Mouse (Mus musculus): Measurements from ENCODE around the gene Ehhadh.
"Not testable (repeated sequence)": the region's sequence is repeated elsewhere in the genome, so short reads cannot be mapped to it uniquely, and the experiment has no call there.

The Ehhadh gene

DNA sequence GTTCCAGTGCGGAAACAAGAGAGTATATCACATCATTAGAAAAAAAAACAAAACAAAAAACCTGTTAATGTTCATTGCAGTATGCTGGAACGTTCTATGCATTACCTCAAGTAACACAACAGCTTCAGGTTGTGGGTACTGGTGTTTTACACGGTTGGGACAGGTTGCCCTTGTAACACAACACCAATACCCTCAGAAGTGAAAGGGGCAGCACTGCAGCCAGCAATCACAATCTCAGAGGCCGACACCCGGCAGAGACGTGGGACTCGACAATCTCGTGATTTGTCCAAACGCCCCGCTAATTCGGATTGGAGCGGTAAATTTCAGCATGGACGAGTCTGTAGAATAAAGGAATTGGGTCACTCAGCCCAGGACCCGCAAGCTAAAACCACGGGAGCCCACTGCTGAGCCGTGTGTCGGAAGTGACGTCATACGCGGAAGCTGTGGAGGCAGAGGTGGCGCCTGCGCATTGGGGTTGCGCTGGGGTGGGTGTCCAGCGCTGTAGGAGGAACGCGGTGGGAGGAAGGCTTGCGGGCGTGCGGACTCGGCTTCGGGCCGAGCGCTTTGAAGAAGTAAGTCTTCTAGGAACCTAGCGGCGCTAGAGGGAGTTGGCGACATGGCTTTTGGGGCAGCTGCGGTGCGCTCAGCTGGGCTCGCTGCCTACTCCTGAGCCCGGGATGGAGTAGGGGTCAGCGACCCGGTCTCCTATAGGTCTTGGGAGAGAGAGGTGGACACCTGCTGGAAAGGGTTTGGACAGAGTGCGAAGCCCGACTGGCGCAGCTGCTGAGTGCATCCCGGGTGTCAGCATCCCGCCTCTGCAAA, 6.5 kb upstream of the Ehhadh start, which contains the start of gene Map3k13:
TSS of gene Map3k13 (plus strand) at position 472 of the 822 bp plus-strand sequence.
- peak; percentile 94 to 95 for DNase-seq

GRCm38 (mm10) chr16:21793080-21793810, 5.6 kb upstream of the Ehhadh start:
- DNase-seq = not testable (repeated sequence)

GRCm38 (mm10) chr16:21791779-21792178, 4.2 kb upstream of the Ehhadh start:
- DNase-seq = no peak

- DNase-seq = no peak
Observed at GRCm38 (mm10) chr16:21790469-21790868, 2.9 kb upstream of the Ehhadh start.

DNA sequence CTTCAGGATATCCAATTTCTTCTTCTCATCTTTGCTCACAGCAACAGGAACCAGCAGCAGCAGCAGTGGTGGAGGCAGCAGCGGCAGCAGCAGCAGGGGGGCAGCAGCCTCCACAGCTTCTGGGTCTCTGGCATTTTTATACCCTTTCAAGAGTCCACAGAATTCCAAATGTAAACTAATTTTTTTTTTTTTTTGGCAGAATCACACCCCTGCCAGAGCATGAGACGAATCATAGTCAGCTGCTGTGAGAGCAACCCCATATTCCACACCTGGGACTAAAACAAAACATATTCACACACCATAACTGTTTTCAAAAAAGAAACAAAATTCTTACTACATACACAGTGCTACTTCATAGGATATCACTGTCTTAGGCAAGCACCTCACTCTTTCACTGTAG, 1.6 kb upstream of the Ehhadh start:
- no peak for DNase-seq

- DNase-seq = no peak
Observed at GRCm38 (mm10) chr16:21788581-21788980, 974 bp upstream of the Ehhadh start.

- no peak for DNase-seq
Observed at GRCm38 (mm10) chr16:21786317-21786716, 1.3 kb downstream of the Ehhadh start.

DNA sequence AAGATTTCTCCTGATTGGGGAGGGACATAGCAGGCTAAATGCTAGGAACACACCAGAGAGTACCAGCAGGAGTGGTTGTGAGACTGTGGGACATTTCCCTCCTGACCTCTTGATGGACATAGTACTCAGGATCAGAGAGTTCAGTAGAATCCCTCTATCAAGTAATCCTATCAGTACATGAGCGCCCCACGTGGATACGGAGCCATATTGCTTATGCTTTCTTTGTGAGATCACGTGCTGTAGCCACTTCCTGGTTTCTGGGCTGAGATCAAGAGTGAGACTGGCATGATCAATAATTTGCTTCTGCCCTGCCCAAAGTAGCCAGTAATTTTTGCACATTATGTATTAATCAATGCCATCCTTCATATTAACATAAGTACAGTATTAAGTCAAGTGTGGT, 2.6 kb downstream of the Ehhadh start:
- no peak for DNase-seq

DNA sequence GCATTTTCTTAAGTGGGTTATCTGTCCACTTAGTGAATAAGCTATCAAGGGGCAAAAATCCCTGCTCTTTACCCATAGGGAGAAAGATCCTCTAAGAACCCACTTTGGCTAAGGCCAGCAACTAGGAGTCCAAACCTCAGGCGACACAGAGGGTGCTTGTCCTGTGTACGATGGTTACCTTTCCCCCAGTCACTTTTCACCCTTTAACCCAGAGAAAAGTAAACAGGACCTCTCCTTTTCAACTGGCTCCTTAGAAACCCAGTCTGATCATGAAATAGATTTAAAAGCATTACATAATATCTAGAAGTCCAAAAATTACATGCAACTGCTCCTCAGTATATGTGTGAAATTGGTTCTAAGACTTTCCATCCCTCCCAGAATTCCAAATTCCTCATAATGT, 4.8 kb downstream of the Ehhadh start:
- no peak for DNase-seq

DNA sequence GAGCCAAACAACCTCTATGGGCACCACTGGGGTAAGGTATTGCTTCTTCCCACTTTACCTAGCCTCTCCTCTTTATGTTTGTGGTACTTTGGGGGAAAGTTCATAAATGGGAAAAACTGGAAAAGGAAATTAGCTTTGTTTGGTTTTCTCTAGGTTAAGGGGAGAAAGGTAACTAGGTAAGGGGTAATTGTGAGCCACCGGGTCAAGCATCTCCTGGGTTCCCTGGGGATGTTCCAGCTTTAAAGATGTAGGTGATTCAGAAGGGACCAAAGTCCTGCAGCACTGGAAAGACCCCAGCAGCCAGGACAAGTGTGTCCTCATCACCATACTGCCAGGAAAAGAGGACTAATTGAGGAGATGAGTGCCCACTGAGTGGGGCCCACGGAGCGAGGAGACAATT, 5.7 kb downstream of the Ehhadh start:
- DNase-seq = no peak

DNA sequence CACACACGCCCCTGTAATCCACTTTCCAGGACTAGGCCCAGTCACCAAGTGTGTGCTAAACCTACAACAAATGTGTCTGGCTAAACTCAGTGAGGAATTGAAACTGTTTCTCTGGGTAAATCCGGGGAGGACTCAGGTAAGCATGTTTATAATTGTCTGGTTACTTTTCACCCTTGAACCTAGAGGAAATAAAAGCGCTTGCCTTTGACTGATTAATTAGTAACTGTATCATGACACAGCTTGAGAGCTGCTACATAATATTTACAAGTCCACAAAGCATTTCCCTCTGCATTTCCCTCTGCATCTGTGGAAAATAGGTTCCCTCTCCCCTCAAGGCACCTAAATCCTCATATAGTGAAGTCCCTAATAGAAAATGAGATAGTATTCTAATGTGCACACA, 6.3 kb downstream of the Ehhadh start:
- no peak for DNase-seq

DNA sequence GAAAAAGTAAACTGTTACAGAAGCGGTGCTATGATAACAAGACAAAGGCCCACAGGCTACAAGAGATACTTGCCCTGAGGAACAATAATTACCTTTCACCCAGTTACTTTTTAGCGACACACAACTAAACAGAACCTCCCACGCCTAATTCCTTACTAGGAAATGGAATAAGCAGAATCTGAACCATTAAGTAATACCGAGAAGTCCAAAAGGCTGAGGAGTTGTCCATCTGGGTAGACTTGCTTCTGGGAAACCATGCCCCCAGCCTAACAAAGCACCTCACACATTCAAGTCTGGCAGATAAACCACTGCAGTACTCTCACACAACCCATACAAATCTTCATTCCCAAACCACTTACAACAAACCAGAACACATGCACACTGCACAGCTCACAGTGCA, 8.5 kb downstream of the Ehhadh start:
- DNase-seq = no peak

GRCm38 (mm10) chr16:21778293-21778866, 9.2 kb downstream of the Ehhadh start:
- DNase-seq = no peak

DNA sequence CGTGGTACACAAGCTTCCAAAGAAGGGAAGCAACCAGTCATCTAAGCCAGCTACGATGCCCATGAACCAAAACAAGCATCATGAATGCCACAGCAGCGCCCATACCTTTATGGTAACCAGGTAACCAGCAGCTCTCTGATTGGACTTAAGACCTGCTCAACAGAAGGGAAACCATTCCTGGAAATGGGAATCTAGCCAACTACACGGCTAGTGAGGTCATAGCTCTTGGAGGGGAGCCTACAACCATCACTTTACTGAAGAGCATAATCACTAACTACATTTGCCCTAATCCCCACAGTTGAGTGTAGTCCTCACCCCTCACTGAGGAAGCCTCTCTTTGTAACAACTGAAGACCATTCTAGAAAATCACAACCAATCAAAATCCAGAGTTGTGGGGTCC, 12.9 kb downstream of the Ehhadh start:
- no peak for DNase-seq

GRCm38 (mm10) chr16:21769667-21770066, 17.9 kb downstream of the Ehhadh start:
- peak in 1 of 2 experiments; percentile 14 for DNase-seq

- no peak for DNase-seq
Observed at GRCm38 (mm10) chr16:21768255-21768654, 19.4 kb downstream of the Ehhadh start.

DNA sequence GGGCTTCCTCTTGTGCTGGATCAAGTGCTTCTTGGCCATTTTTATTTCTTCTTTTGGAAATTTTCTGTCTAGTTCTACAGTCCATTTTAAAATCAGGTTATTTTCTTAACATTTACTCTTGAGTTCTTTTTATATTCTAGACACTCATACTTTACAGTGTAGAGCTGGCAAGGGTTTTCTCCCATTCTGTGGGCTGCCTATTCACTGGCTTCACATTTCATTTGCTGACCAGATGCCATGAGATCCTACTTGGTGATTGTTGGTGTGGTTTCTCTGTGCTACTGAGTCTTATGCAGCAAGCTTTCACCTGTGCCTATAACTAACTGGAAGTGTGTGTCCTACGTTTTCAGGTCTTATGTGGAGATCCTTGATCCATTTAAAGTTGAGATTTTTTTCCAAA, 29.2 kb downstream of the Ehhadh start:
- DNase-seq = no peak

DNA sequence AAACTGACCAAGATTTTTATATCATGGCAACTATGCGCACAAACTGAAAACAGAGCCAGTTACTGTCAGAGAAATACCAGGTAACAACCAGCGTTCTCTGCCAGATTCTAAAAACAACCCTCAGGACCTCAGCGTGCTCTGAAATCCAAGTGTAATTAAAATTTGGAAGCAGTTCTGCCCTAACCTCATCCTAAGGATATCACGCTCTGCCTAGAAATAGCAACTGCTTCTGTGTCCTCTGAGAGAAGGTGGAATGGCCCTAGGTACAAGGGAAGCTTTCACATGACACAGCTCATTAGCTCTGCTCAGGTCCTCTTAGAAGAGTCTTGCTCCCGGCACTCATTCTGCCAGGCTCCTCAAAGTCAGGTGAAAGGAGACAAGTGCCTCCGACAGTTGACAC, 44.2 kb downstream of the Ehhadh start:
- DNase-seq = no peak

- DNase-seq = no peak
Observed at GRCm38 (mm10) chr16:21742898-21743297, 44.7 kb downstream of the Ehhadh start.

- no peak for DNase-seq
Observed at GRCm38 (mm10) chr16:21742191-21742870, 45.3 kb downstream of the Ehhadh start.

DNA sequence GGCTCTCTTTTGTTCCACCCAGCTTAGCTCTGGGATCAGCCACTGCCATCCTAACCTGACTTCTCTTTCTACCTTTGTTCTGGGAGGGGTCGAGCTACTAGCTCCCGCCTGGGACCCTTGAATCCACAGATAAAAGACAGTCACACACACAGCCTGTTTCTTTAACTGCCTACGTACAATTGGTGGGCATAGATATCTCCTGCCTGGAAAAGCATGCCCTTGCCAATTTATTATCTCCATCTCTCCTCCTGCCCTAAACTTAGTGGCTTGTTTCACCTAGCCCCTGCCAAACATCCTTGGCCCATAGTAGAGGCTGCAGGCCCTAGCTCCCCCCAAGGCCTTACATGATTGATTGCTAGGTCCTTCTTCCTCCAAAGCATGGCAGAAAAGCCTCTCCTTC, 46.1 kb downstream of the Ehhadh start:
- no peak for DNase-seq

DNA sequence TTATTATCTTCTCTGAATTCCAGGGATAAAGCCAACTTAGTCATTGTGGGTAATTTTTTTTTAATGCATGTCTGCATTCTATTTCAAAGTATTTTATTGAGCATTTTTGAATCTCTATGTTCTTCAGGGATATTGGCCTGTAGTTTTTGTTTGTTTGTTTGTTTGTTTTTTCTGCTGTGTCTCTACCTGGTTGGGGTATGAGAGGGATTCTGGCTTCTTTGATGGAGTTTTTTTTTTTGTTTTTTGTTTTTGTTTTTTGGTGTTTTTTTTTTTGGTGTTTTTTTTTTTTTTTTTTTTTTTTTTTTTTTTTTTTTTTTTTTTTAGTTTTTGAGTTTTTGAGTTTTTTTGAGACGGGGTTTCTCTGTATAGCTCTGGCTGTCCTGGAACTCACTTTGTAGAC, 52.0 kb downstream of the Ehhadh start:
- DNase-seq = no peak

DNA sequence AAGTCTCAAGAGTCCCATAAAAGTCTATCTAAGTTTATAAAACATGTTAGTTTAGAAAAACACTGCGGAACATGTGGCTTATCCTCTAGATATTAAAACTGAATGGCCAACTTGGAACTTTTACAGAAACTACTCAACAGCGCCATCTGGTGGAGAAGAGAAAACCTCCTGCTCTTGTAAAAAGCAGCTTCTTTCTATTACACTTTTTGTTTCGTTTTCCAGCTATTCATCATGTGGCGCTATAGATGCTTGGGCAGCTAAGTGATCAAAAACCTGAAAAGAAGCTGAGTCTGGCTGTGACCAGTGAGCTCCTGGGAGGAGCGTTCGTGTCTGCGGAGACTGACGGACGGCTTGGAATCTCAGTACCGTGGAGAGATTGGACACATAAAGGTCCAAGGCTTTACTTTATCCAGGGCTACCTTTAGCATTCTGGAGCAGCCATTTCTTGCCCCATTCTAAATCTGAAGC, 59.7 kb downstream of the Ehhadh start:
- peak; percentile 63 to 81 for DNase-seq
